Mouse (Mus musculus) hindbrain, embryonic 10.5 days (tissue): ENCODE measurements at regions not wholly inside any gene's neighbourhood (a gene's known extent, or its start where the extent isn't known, plus 50 kb on each side); places are given as distances from the start of the nearest gene placed in this dataset.

ENCODE experiments used
- DNase-seq: peaks from one replicate; pipeline ENCODE4 v3.0.0-alpha.2; 2017; ENCODE audit warnings: low spot score
- H3K27ac ChIP-seq: fragments of 300-500 bp; sonication (generic); 2 replicates; pipeline ENCODE4 v1.5.1; 2016; ENCODE audit warnings: mild to moderate bottlenecking, moderate library complexity
- H3K27me3 ChIP-seq: fragments of 300-500 bp; sonication (generic); 2 replicates; pipeline ENCODE4 v1.6.1; 2016; ENCODE audit warnings: mild to moderate bottlenecking; ENCODE audit not compliant: poor library complexity, insufficient read depth, severe bottlenecking
- H3K36me3 ChIP-seq: fragments of 300-500 bp; sonication (generic); 2 replicates; pipeline ENCODE4 v1.6.1; 2016; ENCODE audit warnings: mild to moderate bottlenecking, moderate library complexity
- H3K4me1 ChIP-seq: fragments of 300-500 bp; sonication (generic); replicated peaks from 2 replicates; pipeline ENCODE4 v1.6.1; 2016; ENCODE audit warnings: mild to moderate bottlenecking
- H3K4me3 ChIP-seq: fragments of 300-500 bp; sonication (generic); 2 replicates; pipeline ENCODE4 v1.5.1; 2016; ENCODE audit warnings: mild to moderate bottlenecking, moderate library complexity
- H3K9me3 ChIP-seq: fragments of 300-500 bp; sonication (generic); 2 replicates; pipeline ENCODE4 v1.6.1; 2016; ENCODE audit warnings: mild to moderate bottlenecking, moderate library complexity
- WGBS: fragments of 180-500 bp; shearing (Covaris S2); methylation state at CpG from one replicate; pipeline ENCODE4 v1.1.7; 2016; 5-methylcytosine and 5-hydroxymethylcytosine counted together

- 93% methylated on average over 4 of the region's 4 CpGs for WGBS
- Histone ChIP-seq H3K4me3 (no peak overlapping the region), H3K36me3 (no peaks in the 10 kb centered on the region), H3K27me3 (no peaks in the 10 kb centered on the region), H3K4me1 (no peaks in the 10 kb centered on the region), H3K27ac (no peak overlapping the region), H3K9me3 (no peaks in the 10 kb centered on the region)
- DNase-seq = no peak
Measured at GRCm38 (mm10) chr3:115509658-115510057, 205.2 kb downstream of the S1pr1 start.

GRCm38 (mm10) chr3:115497420-115497819 is 217.5 kb downstream of the S1pr1 start:
- Histone ChIP-seq H3K9me3 (no peaks in the 10 kb centered on the region), H3K4me1 (no peaks in the 10 kb centered on the region), H3K4me3 (no peak overlapping the region), H3K27ac (no peak overlapping the region), H3K27me3 (no peaks in the 10 kb centered on the region), H3K36me3 (no peaks in the 10 kb centered on the region)
- 74% methylated on average over 1 of the region's 1 CpGs for WGBS
- no peak for DNase-seq

- H3K36me3 ChIP-seq = no peaks in the 10 kb centered on the region
- no peaks in the 10 kb centered on the region for H3K27me3 ChIP-seq
- 87% methylated on average over 3 of the region's 3 CpGs for WGBS
- no peak for DNase-seq
- no peak overlapping the region for H3K27ac ChIP-seq
- no peaks in the 10 kb centered on the region for H3K4me1 ChIP-seq
- no peak overlapping the region for H3K4me3 ChIP-seq
- H3K9me3 ChIP-seq = no peaks in the 10 kb centered on the region
Measured at GRCm38 (mm10) chr3:115496110-115496509, 218.8 kb downstream of the S1pr1 start.

- H3K4me1 ChIP-seq = no peaks in the 10 kb centered on the region
- no peak for DNase-seq
- H3K27me3 ChIP-seq = no peaks in the 10 kb centered on the region
- no peaks in the 10 kb centered on the region; the same call in 1 of the 2 replicates for H3K9me3 ChIP-seq
- no peak overlapping the region for H3K4me3 ChIP-seq
- no peak overlapping the region for H3K27ac ChIP-seq
- H3K36me3 ChIP-seq = no peaks in the 10 kb centered on the region
Measured at GRCm38 (mm10) chr3:115495692-115496091, 219.2 kb downstream of the S1pr1 start.

GRCm38 (mm10) chr3:115468980-115469379 is 245.9 kb downstream of the S1pr1 start:
- Histone ChIP-seq H3K27ac (no peak overlapping the region), H3K4me3 (no peak overlapping the region), H3K27me3 (no peaks in the 10 kb centered on the region), H3K9me3 (no peaks in the 10 kb centered on the region), H3K36me3 (no peaks in the 10 kb centered on the region), H3K4me1 (no peaks in the 10 kb centered on the region)
- no peak for DNase-seq
- WGBS = 88% methylated on average over 4 of the region's 4 CpGs

- Histone ChIP-seq H3K9me3 (no peaks in the 10 kb centered on the region), H3K27me3 (no peaks in the 10 kb centered on the region), H3K27ac (no peak overlapping the region), H3K36me3 (no peaks in the 10 kb centered on the region), H3K4me1 (no peaks in the 10 kb centered on the region), H3K4me3 (no peak overlapping the region)
- 62% methylated on average over 2 of the region's 2 CpGs for WGBS
- DNase-seq = no peak
Measured at GRCm38 (mm10) chr3:115467850-115468249, 247.0 kb downstream of the S1pr1 start.

- no peaks in the 10 kb centered on the region for H3K4me1 ChIP-seq
- no peak overlapping the region for H3K4me3 ChIP-seq
- WGBS = 53% methylated on average over 3 of the region's 3 CpGs
- H3K9me3 ChIP-seq = no peaks in the 10 kb centered on the region
- DNase-seq = peak; percentile 25
- no peaks in the 10 kb centered on the region for H3K36me3 ChIP-seq
- H3K27me3 ChIP-seq = no peaks in the 10 kb centered on the region
- no peak overlapping the region for H3K27ac ChIP-seq
Measured at GRCm38 (mm10) chr3:115462623-115463022, 252.2 kb downstream of the S1pr1 start.
